Mouse (Mus musculus) small intestine, adult 2 months (tissue): ENCODE results near the gene Sult5a1.

ENCODE experiments used
- CTCF ChIP-seq: fragments of 200-500 bp; IDR thresholded peaks from 2 replicates; pipeline ENCODE4 v1.5.1; 2012; ENCODE audit warnings: low read depth, mild to moderate bottlenecking, control low read depth, inconsistent platforms, low read length, moderate library complexity, mixed read lengths; ENCODE audit not compliant: insufficient replicate concordance, insufficient read length; ENCODE audit errors: extremely low read depth
- POLR2A ChIP-seq: fragments of 200-500 bp; IDR thresholded peaks from 2 replicates; pipeline ENCODE4 v1.6.1; 2012; ENCODE audit warnings: low read depth, mild to moderate bottlenecking, control low read depth, inconsistent platforms, low read length, moderate library complexity

GRCm38 (mm10) chr8:123145279-123145678 lies 12.8 kb downstream of the Sult5a1 start:
- no peak for TF ChIP-seq POLR2A
- TF ChIP-seq CTCF = peak; percentile 63; the same call in 1 of the 2 replicates
